Mouse (Mus musculus) lung, postnatal 10 days (tissue): ENCODE measurements at regions not wholly inside any gene's neighbourhood (a gene's known extent, or its start where the extent isn't known, plus 50 kb on each side); places are given as distances from the start of the nearest gene placed in this dataset.

Source experiments
- DNase-seq: peaks from one replicate; pipeline ENCODE4 v3.0.0; 2021

DNA sequence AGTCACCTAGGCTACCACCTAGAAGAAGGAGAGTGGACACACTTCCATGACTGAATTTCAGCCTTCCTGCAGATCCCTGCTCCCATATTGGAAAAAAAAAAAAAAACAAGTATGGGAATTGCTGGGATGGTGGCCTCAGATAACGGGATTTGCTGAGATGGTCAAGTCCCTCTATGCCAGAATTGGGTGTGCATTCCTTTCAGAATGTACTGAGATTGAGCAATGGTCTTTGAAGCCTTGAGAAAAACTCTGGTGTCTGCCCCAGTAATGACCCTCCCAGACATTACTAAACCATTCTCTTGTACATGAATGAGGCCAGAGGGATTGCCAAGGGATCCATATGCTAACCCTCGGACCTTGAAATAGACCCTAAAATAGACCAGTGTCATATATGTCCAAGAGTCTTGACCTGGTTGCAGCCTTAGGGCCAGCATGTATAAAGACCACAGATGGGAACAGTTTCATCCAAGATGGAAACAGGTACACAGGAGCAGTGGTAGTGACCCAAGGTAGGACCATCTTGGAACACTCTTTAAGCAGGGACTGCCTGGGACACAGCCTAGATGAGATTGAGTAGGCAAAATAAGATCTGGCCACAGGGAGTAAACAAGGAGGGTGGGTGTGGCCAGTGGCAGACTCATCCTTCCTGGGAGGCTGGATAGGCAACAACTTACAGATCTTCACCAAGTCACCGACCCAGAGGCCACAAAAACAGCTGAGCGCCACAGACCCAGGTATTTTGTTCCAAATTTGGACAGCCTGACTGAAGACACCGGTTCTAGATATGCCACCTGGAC, 882.9 kb upstream of the 9430069I07Rik start:
- DNase-seq, result no peak

GRCm38 (mm10) chr15:35238691-35239090, 881.0 kb upstream of the 9430069I07Rik start:
- DNase-seq, result no peak

DNA sequence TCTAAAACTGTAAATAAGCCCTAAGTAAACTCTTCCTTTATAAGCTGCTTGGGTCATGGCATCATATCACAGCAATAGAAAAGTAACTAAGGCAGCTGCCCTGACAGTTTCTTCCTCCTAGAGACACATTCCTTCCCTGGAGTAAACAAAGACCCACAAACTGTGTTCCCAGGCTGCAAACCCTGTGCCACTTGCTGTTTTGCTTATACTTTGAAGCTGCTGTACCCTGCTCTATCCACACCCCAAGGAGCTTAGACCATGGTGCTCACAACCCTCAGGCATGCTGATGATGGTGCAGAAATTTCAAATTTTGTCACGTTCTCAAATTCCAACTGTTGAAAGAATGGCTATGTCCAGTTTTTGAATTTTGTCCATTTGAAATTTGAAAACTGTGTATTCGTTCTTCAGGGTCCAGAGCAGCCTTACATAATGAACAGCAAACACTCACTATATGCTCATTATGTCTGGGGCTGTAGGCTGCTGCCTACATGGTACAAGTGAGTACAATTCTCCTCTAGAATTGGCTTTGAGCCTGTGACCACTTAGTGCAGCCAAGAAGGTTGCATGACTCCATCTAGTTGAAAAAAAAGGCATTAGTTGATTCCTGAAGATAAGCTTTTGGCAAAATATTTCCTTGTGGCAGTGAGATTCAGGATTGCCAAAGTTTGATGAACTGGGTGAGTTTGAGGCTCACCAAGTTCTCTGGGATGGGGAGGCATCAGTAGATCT, 876.5 kb upstream of the 9430069I07Rik start:
- DNase-seq, result peak; percentile 13

DNA sequence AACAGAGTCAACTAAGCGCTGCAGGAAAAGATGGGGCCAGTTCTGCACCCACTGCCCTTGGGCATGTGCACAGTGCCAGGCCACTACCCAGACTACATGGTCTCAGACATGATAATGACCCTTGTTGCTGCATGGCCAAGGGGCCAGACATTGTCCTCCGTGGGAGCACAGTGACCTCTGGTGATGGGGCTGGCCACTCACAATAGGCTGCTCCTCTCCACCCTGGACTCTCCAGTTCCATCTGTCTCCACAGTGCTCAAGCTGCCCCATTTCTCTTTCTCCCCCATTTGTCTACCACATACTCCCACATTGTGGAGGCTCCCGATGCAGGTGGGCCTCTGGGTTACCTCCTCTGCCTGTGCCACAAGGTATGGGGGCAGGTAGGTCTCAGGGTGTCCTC, 871.9 kb upstream of the 9430069I07Rik start:
- no peak for DNase-seq
